Mouse (Mus musculus) lung, postnatal 10 days (tissue): Measurements from ENCODE around the gene Desi1.

Source experiments
- DNase-seq: peaks from one replicate; pipeline ENCODE4 v3.0.0; 2021

Gene Desi1

DNA sequence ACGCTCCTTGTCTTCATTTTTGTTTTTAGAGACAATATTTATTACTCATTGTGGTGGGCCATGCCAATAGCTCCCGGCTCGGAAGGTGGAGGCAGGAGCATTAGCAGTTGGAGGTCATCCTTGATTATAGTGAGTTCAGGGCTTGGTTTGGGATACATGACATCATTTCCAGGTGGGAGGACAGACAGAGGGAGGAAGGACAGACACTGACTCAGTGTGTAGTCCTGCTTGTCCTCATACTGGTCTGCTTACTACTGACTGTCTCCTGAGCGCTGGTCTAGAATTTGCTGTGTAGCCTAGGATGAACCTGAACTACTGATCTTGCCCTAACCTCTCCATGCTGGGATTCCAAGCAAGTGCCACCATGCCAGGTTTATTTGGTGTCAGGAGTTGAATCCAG lies at the start of gene Desi1:
TSS of gene Desi1 (minus strand) at position 101 of the 400 bp plus-strand sequence.
- DNase-seq, result no peak

- peak; percentile 7 for DNase-seq
Observed at GRCm38 (mm10) chr15:82081161-82081560, 47.5 kb upstream of the Desi1 start.

- DNase-seq, result no peak
Observed at GRCm38 (mm10) chr15:82079883-82080282, 46.2 kb upstream of the Desi1 start.

DNA sequence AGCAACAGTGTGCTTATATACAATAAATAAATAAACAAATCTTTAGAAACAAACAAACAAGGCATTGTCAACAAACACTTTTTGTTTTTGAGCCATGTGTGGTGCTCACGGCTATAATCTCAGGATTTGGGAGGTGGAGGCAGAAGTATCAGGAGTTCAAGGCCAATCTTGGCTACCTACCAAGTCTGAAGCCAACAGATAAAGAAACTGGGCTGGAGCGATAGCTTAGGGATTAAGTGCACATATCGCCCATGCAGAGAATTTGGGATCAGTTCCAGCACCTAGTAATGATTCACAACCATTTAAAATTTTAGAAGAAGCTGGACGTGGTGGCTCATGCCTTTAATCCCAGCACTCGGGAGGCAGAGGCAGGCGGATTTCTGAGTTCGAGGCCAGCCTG lies 39.8 kb upstream of the Desi1 start:
- DNase-seq, result no peak

DNA sequence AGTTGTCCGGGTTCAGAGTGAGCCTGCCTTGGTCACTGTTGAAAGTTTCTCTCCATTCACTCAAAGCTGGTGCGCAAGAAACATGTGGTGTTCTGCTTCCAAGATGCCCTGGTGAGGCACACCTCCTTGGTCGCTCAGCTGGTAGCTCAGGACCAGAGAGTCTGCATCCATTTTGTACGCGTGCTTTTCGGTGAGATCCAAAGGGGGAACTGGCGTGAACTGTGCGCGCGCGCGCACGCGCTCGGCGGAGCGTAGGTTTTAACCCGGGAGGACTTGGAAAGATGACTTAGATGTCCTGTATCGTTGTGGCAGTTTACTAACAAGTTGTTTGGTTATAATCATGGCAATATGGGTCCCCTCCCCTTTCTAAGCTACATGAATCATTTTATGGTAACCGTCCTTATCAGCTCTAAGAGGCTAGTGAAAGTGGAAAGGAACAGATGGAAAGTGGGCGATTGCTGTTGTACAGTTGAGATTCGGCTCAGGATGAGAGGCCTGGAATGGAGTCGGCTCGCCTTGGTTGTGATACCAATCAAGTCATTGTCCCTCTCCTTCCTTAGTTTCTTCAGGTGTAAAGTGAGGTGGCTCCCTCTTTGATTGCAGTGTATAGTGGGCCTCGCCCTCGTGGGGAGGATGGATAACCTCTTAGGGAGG lies 38.3 kb upstream of the Desi1 start:
- no peak for DNase-seq

DNA sequence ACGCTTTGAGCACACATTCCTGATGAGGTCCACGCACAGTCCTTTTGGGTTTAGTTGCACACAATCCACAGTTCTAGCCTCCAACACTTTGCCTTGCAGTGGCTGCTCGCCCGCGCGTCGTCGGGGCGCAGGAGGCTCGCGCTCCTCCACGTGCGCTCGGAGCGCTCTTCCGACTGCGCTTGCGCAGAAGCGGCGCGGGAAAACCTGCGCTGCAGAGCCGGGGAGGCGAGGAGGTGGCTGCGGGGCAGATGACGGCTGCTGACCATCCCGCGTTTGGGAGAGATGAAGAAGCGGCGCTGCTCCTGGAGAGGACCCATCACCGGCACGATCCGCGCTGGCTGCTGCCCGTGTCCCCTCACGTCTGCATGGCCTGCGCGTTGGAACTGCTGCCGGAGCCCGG lies 36.2 kb upstream of the Desi1 start, which contains the start of gene Mei1:
TSS of gene Mei1 (plus strand) at position 99 of the 400 bp plus-strand sequence.
- no peak for DNase-seq

DNA sequence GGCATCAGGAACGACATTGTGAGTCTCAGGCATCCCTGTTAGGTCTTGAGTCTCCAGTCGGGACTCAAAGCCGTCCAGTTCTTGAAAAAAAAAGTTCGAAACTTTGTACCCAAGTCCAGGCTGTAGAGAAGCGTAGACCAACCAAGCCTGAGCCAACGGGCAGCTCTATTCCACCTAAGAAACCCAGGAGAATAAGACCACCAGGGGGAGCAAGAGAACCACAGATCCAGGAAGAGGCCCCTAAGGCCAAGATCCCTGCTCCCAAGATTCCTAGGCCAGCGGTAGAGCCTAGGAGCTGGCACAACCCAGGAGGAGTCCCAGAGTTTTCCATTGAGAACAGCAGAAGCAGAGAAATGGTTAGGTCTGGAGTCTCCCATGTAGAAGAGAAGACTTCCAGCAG lies 31.8 kb upstream of the Desi1 start:
- peak; percentile 88 for DNase-seq

DNA sequence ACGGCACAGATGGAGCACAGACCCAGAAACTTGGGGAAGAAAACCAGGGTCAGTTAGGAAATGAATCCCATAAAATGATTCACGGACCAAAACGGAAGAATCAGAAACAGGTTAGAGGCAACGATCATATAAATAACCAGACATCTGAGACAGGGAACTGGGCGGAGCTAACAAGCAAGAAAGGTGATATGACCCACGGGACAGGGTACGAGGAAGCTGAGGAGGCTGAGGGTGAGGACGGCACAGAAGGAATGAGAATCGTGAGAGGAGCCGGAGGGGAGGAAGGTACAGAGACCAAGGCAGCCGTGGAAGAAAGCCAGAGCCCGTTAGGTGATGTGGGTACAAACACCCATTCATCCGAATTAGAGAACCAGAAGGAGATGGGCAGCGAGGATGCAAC lies 30.2 kb upstream of the Desi1 start:
- DNase-seq, result no peak

DNA sequence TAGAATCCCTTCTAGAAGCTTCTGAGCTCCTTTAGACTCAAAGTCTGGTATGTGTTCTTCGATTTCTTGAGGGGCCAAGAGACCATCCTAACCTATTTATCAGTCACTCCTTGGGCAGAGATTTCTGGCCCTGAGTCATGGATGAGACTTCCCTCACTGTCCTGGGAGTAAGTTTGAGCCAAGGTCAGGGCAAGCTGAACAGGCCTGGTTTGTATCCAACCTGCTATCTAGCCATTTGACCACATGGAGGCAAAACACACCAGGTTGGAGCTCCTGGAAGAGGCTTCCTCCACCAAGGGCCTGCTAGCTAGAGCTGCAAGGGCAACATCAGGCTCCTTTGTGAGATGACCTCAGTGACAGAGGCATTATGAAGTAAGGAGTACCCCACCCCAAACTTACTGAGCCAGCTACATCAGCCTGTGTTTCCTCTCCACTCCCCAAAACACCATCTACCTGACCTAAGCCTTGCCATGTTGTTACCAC lies 25.1 kb upstream of the Desi1 start, which contains the start of gene 4930407I10Rik:
TSS of gene 4930407I10Rik (plus strand) at position 433 of the 483 bp plus-strand sequence.
- DNase-seq, result no peak

DNA sequence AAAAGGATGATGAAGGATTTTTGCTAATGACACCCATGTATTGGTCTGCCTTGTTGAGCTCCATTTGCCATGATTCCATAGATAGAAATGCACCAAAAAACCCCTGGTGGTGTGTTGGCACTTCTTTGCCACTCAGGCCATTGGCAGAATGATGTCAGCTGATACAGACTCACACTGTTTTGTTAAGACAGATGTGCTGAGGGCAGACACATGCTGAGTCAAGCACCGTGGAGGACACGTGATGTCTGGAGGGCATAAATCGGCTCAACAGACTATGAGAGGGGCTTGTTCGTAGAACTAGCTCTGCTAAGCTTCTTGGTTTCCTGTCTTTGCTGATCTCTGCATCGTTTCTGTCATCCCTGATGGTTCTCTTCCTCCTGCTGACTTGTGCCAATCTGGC lies 18.9 kb upstream of the Desi1 start:
- DNase-seq, result no peak

- DNase-seq, result peak; percentile 95
Observed at GRCm38 (mm10) chr15:82047080-82047883, 13.6 kb upstream of the Desi1 start, which contains the start of gene Snu13. TSS of gene Snu13 (minus strand) at chr15:82047598.

DNA sequence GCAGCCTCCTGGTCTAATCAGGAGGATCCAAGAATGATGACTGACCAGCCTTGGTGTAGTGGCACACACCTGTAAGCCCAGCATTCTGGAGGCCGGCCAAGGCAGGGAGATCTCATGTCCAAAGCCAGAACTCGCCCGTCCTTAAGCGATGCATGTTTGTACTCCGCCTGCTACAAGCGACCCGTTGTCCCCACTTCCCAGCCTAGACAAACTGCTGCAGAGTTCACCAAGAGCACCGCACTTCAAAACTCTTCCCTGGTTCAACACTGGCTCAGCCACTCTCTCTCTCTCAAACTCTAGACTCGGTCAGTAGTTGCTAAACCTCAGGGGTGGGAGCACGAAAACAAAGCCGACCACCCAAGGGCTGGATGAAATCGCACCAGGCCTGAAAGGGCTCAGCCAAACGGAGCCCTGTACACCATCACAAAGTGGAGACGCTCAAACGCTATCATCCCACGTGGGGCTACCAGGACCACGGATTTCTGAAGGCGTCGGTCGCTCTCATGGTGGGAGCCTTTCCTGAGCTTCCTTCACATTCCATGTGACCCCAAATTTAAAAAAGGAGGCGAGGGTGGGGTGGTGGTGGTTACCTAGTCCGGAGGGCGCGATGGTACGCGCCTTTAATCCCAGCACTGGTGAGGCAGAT lies 12.7 kb upstream of the Desi1 start:
- DNase-seq, result peak; percentile 24

- peak; percentile 27 for DNase-seq
Observed at GRCm38 (mm10) chr15:82044166-82044784, 10.6 kb upstream of the Desi1 start.

- DNase-seq, result peak; percentile 65
Observed at GRCm38 (mm10) chr15:82040650-82041049, 7.0 kb upstream of the Desi1 start.

DNA sequence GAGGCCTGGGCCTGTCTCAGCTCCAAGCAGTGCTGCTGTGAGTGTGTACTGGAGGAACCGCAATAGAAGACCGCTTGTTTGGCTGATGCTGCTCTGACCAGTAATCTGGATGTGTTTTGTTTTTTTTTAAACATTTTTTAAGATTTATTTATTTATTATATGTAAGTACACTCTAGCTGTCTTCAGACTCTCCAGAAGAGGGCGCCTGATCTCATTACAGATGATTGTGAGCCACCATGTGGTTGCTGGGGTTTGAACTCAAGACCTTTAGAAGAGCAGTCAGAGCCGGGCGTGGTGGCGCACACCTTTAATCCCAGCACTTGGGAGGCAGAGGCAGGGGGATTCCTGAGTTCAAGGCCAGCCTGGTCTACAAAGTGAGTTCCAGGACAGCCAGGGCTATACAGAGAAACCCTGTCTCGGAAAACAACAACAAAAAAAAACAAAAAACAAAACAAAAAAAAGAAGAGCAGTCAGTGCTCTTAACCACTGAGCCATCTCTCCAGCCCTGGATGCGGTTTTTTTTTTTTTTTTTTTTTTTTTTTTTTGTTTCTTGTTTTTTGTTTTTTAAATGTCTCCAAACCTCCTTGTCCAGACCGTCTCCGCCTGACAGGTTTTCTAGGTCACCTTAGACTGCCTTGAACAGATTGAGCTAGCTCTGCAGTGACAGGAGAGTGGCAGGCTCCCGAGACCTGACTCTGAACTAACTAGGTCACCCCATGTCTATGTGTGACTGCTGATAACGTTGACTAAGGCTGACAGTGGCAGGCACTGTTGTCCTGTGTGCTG lies 2.4 kb upstream of the Desi1 start:
- peak; percentile 65 for DNase-seq

- DNase-seq, result no peak
Observed at GRCm38 (mm10) chr15:82032386-82032785, 1.3 kb downstream of the Desi1 start.

- DNase-seq, result peak; percentile 10
Observed at GRCm38 (mm10) chr15:82027726-82028125, 5.9 kb downstream of the Desi1 start.

- DNase-seq, result no peak
Observed at GRCm38 (mm10) chr15:82027276-82027675, 6.4 kb downstream of the Desi1 start.

- DNase-seq, result peak; percentile 23
Observed at GRCm38 (mm10) chr15:82023965-82024635, 9.6 kb downstream of the Desi1 start.

- DNase-seq, result no peak
Observed at GRCm38 (mm10) chr15:82022535-82023088, 11.1 kb downstream of the Desi1 start.

- no peak for DNase-seq
Observed at GRCm38 (mm10) chr15:82019288-82019687, 14.4 kb downstream of the Desi1 start.
